Mouse (Mus musculus) layer of hippocampus, adult 6 months (tissue): ENCODE results near the gene Tsga10ip. TPM values are rescaled to one million over a fixed set of nuclear protein-coding genes. Genes with fewer than 3 reads are reported as not detected.

Source experiments
- long read RNA-seq, 2 experiments: library from polyadenylated mRNA; unstranded; transcript quantifications; one replicate each; pipeline ENCODE4 v2.0.0; 2019 to 2020
- polyA plus RNA-seq: library from polyadenylated mRNA; unstranded; fragments of <200 nt; fragmentation: Nextera tagmentation; gene quantifications from 2 replicates; pipeline ENCODE4 v1.2.3, GENCODE M21; 2021

The Tsga10ip gene
- polyA plus RNA-seq, result not detected in 2 replicates
- long read RNA-seq, experiment 1, result 0 reads
- long read RNA-seq, experiment 2, partial matches to known transcripts, result 0 of 1 reads
- long read RNA-seq, experiment 2, other reads (novel, unspliced or antisense), result 0 of 1 reads

GRCm38 (mm10) chr19:5402293-5402692 lies at the start of gene Tsga10ip:
Gene Tsga10ip, minus strand, starts transcription at chr19:5402526.

GRCm38 (mm10) chr19:5447515-5448353 lies 45.4 kb upstream of the Tsga10ip start, which contains the start of gene Fosl1:
Gene Fosl1, plus strand, starts transcription at chr19:5447547.

GRCm38 (mm10) chr19:5424782-5425741 lies 22.7 kb upstream of the Tsga10ip start, which contains the start of the genes Drap1 and AI837181:
Gene Drap1, minus strand, starts transcription at chr19:5424979.
Gene AI837181, plus strand, starts transcription at chr19:5425144.

GRCm38 (mm10) chr19:5388588-5389242 lies 13.6 kb downstream of the Tsga10ip start, which contains the start of gene Sart1:
Gene Sart1, minus strand, starts transcription at chr19:5388703.

GRCm38 (mm10) chr19:5367053-5367359 lies 35.3 kb downstream of the Tsga10ip start, which contains the start of gene Banf1:
Gene Banf1, minus strand, starts transcription at chr19:5367168.

GRCm38 (mm10) chr19:5366175-5367052 lies 35.9 kb downstream of the Tsga10ip start, which contains the start of gene Eif1ad:
Gene Eif1ad, plus strand, starts transcription at chr19:5366741.

GRCm38 (mm10) chr19:5349502-5349873 lies 52.8 kb downstream of the Tsga10ip start, which contains the start of gene Cst6:
Gene Cst6, minus strand, starts transcription at chr19:5349574.

Other genes with a start within 250 kb of the Tsga10ip start
- gene Pacs1, start 129.4 kb downstream of the Tsga10ip start, polyA plus RNA-seq, result 25.5 and 25.8 TPM in 2 replicates
- gene Sf3b2, start 107.1 kb downstream of the Tsga10ip start, polyA plus RNA-seq, result 214 and 232 TPM in 2 replicates
- gene Gal3st3, start 104.2 kb downstream of the Tsga10ip start, polyA plus RNA-seq, result 71.6 and 91.0 TPM in 2 replicates
- not detected in 2 replicates for gene Catsper1, start 66.8 kb downstream of the Tsga10ip start, polyA plus RNA-seq
- gene Cst6, start 53.0 kb downstream of the Tsga10ip start, polyA plus RNA-seq, result 20.6 and 32.3 TPM in 2 replicates
- gene Eif1ad, start 35.8 kb downstream of the Tsga10ip start, polyA plus RNA-seq, result 22.7 and 28.8 TPM in 2 replicates
- 166 and 174 TPM in 2 replicates for gene Banf1, start 35.4 kb downstream of the Tsga10ip start, polyA plus RNA-seq
- gene Sart1, start 13.8 kb downstream of the Tsga10ip start, polyA plus RNA-seq, result 23.3 and 23.5 TPM in 2 replicates
- gene Drap1, start 22.5 kb upstream of the Tsga10ip start, polyA plus RNA-seq, result 165 and 209 TPM in 2 replicates
- 40.3 and 40.7 TPM in 2 replicates for gene AI837181, start 22.6 kb upstream of the Tsga10ip start, polyA plus RNA-seq
- gene Fosl1, start 45.0 kb upstream of the Tsga10ip start, polyA plus RNA-seq, result 0.38 TPM in 1 of 2 replicates, not detected in the other
- 15.8 and 16.5 TPM in 2 replicates for gene Ccdc85b, start 55.4 kb upstream of the Tsga10ip start, polyA plus RNA-seq
- gene Fibp, start 58.1 kb upstream of the Tsga10ip start, polyA plus RNA-seq, result 85.1 and 88.5 TPM in 2 replicates
- 0.20 and 0.41 TPM in 2 replicates for gene Ctsw, start 66.0 kb upstream of the Tsga10ip start, polyA plus RNA-seq
- gene Efemp2, start 71.4 kb upstream of the Tsga10ip start, polyA plus RNA-seq, result 17.7 and 32.4 TPM in 2 replicates
- gene Mus81, start 85.9 kb upstream of the Tsga10ip start, polyA plus RNA-seq, result 24.3 and 24.9 TPM in 2 replicates
- gene Cfl1, start 87.9 kb upstream of the Tsga10ip start, polyA plus RNA-seq, result 906 and 1,048 TPM in 2 replicates
- not detected in 2 replicates for gene 1700020D05Rik, start 101.3 kb upstream of the Tsga10ip start, polyA plus RNA-seq
- 50.6 and 51.6 TPM in 2 replicates for gene Snx32, start 108.0 kb upstream of the Tsga10ip start, polyA plus RNA-seq
- gene Ovol1, start 158.1 kb upstream of the Tsga10ip start, polyA plus RNA-seq, result not detected in 2 replicates
- 2.8 and 5.1 TPM in 2 replicates for gene Ap5b1, start 165.5 kb upstream of the Tsga10ip start, polyA plus RNA-seq
- 47.4 and 53.5 TPM in 2 replicates for gene Rnaseh2c, start 199.3 kb upstream of the Tsga10ip start, polyA plus RNA-seq
- gene Kat5, start 207.7 kb upstream of the Tsga10ip start, polyA plus RNA-seq, result 41.3 and 45.1 TPM in 2 replicates
- 9.2 and 14.8 TPM in 2 replicates for gene Rela, start 235.0 kb upstream of the Tsga10ip start, polyA plus RNA-seq